Mouse (Mus musculus) megakaryocyte progenitor cell, adult 5-6 weeks (primary cell): ENCODE data around the gene Sapcd1. TPM values are rescaled to one million over a fixed set of nuclear protein-coding genes. Genes with fewer than 3 reads are reported as not detected.
"Not testable (repeated sequence)": the region's sequence is repeated elsewhere in the genome, so short reads cannot be mapped to it uniquely, and the experiment has no call there.

Source experiments
- ATAC-seq: replicated peaks from 2 replicates; pipeline ENCODE4 v1.8.0; 2016; ENCODE audit warnings: mild to moderate bottlenecking, moderate TSS enrichment, inconsistent platforms; ENCODE audit not compliant: poor library complexity
- total RNA-seq, 2 experiments: library from RNA; stranded (forward) in 1 of 2; stranded (reverse) in 1 of 2; fragments of 157-497, 149-512 nt in 1 of 2; fragments of 200-1000 nt in 1 of 2; gene quantifications; 2 replicates each; pipeline versions ENCODE4 v1.2.3 to v1.2.4; 2015 to 2017

Gene Sapcd1
- total RNA-seq, 2 experiments from 2014 or later = 1.9 TPM; not detected in 1

GRCm38 (mm10) chr17:35012430-35012829, 15.4 kb downstream of the Sapcd1 start:
- ATAC-seq = no peak

GRCm38 (mm10) chr17:35011440-35011839, 16.4 kb downstream of the Sapcd1 start:
- no peak for ATAC-seq

- ATAC-seq = no peak
Observed at GRCm38 (mm10) chr17:35009586-35009985, 18.2 kb downstream of the Sapcd1 start.

GRCm38 (mm10) chr17:35007387-35007991, 20.3 kb downstream of the Sapcd1 start:
- ATAC-seq = 0 out of 2 replicates have a peak, but pooled peaks have one; percentile 42

- not testable (repeated sequence) for ATAC-seq
Observed at GRCm38 (mm10) chr17:35005902-35006301, 21.9 kb downstream of the Sapcd1 start.

GRCm38 (mm10) chr17:35005158-35005557, 22.7 kb downstream of the Sapcd1 start:
- no peak for ATAC-seq

GRCm38 (mm10) chr17:35004075-35004717, 23.6 kb downstream of the Sapcd1 start:
- no peak for ATAC-seq

- no peak for ATAC-seq
Observed at GRCm38 (mm10) chr17:35003022-35003838, 24.6 kb downstream of the Sapcd1 start.

- peak; percentile 42 for ATAC-seq
Observed at GRCm38 (mm10) chr17:35002153-35002865, 25.5 kb downstream of the Sapcd1 start.

- peak; percentile 37; the same call in 1 of the 2 replicates for ATAC-seq
Observed at GRCm38 (mm10) chr17:35001452-35002152, 26.2 kb downstream of the Sapcd1 start.

GRCm38 (mm10) chr17:35000717-35001451, 26.9 kb downstream of the Sapcd1 start, which contains the start of gene Vars:
Vars (plus strand) TSS chr17:35000987.
- peak; percentile 61 for ATAC-seq

- ATAC-seq = peak; percentile 16; the same call in 1 of the 2 replicates
Observed at GRCm38 (mm10) chr17:34999871-35000716, 27.7 kb downstream of the Sapcd1 start.

- no peak for ATAC-seq
Observed at GRCm38 (mm10) chr17:34998526-34999430, 29.0 kb downstream of the Sapcd1 start.

GRCm38 (mm10) chr17:34997142-34997483, 30.7 kb downstream of the Sapcd1 start:
- ATAC-seq = no peak

GRCm38 (mm10) chr17:34996411-34997141, 31.2 kb downstream of the Sapcd1 start:
- ATAC-seq = no peak

GRCm38 (mm10) chr17:34995927-34996326, 31.9 kb downstream of the Sapcd1 start:
- ATAC-seq = not testable (repeated sequence)

GRCm38 (mm10) chr17:34995192-34995591, 32.6 kb downstream of the Sapcd1 start:
- not testable (repeated sequence) for ATAC-seq
